Mouse (Mus musculus) heart, adult 11 months (tissue): ENCODE data around the gene Rnf13.

Source experiments
- DNase-seq: peaks from one replicate; pipeline ENCODE4 v3.0.0; 2022

The Rnf13 gene

DNA sequence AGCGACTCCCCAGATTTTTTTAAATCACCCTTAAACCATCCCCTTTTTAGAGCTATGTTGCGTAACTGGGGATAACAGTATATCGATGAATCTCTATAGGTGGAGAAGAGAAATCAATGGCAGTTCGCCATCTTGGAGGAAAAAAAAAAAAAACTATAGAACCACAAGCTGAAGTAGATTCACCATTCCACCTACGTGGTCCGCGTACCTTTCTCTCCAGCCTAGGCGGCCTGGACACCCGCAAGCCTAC lies 110.7 kb downstream of the Rnf13 start:
- DNase-seq = no peak

GRCm38 (mm10) chr3:57846912-57847759 lies 111.3 kb downstream of the Rnf13 start:
- peak; percentile 96 for DNase-seq

DNA sequence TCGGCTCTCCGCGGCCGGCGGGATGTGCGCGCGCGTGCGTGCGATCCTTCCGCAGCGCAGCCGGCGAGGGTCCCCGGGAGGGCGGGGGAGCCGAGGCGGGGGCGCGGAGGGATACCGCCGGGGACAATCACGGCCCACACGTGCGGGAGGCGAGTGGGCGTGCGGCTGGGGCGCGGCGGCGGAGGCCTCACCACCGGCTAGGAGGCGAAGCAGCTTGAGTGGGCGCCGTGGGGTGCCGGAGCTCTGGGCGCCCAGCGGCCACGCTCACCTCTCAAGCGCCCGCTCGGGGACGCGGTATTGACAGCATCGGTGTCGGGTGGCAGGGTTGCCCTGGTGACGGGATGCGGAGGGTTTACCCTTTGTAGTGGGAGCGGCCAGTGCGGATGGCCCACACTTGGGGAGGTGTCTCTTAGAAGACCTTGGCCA lies 111.9 kb downstream of the Rnf13 start, which contains the start of gene Pfn2:
Gene Pfn2, minus strand, starts transcription at position 320 of the 426 bp plus-strand sequence.
- peak; percentile 97 for DNase-seq

DNA sequence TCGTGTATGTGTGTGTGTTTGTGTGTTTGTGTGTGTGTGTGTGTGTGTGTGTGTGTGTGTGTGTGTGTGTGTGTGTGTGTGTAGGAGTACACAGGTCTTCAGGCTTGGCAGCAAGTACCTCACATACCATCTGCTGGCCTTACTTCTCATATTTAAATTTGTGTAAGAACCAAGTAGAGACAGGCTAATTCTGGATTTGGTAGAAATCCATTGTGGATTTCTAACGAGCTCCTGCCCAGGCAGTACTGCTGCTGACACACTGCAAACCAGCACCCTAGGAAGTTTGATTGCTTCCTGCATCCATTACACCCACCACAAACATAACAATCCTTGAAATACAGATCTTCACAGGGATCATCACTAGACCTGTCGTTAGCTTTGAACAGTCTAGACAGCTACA lies 147.1 kb downstream of the Rnf13 start:
- no peak for DNase-seq
